Mouse (Mus musculus) liver, embryonic 14.5 days (tissue): ENCODE results near the gene Vmn1r9.

Source experiments
- CTCF ChIP-seq: IDR thresholded peaks from 2 replicates; pipeline ENCODE4 v1.5.1; 2016; ENCODE audit warnings: antibody characterized with exemption, low read depth, control low read depth
- EP300 ChIP-seq: IDR thresholded peaks from 2 replicates; pipeline ENCODE4 v1.6.1; 2016; ENCODE audit warnings: antibody characterized with exemption, low read depth

GRCm38 (mm10) chr6:57066487-57066886 lies at the start of gene Vmn1r9:
- TF ChIP-seq CTCF (no peak), EP300 (no peak)
